Mouse (Mus musculus): Measurements from ENCODE around the gene Anp32e. TPM values are rescaled to one million over a fixed set of nuclear protein-coding genes. Genes with fewer than 3 reads are reported as not detected.
"Not testable (repeated sequence)": the region's sequence is repeated elsewhere in the genome, so short reads cannot be mapped to it uniquely, and the experiment has no call there.

Gene Anp32e
- total RNA-seq, 2 experiments from 2014 or later = 153 to 717 TPM

GRCm38 (mm10) chr3:95902643-95903042 lies 26.4 kb upstream of the Anp32e start:
- no peak for ATAC-seq (replicated peaks; ENCODE audit: low FRiP score, poor library complexity, severe bottlenecking)

- no peak for ATAC-seq (replicated peaks; ENCODE audit: low FRiP score, poor library complexity, severe bottlenecking)
These were observed 25.1 kb upstream of the Anp32e start for GRCm38 (mm10) chr3:95903753-95904502.

GRCm38 (mm10) chr3:95904568-95904967 lies 24.5 kb upstream of the Anp32e start, which contains the start of gene Car14:
Gene Car14 (minus strand): TSS chr3:95904691.
- ATAC-seq (replicated peaks; ENCODE audit: low FRiP score, poor library complexity, severe bottlenecking) = no peak

- ATAC-seq (replicated peaks; ENCODE audit: low FRiP score, poor library complexity, severe bottlenecking) = no peak
These were observed 23.7 kb upstream of the Anp32e start for GRCm38 (mm10) chr3:95905146-95905939.

- ATAC-seq (replicated peaks; ENCODE audit: low FRiP score, poor library complexity, severe bottlenecking) = no peak
These were observed 23.0 kb upstream of the Anp32e start for GRCm38 (mm10) chr3:95905940-95906492.

GRCm38 (mm10) chr3:95906860-95907259 lies 22.2 kb upstream of the Anp32e start:
- no peak for ATAC-seq (replicated peaks; ENCODE audit: low FRiP score, poor library complexity, severe bottlenecking)

- no peak for ATAC-seq (replicated peaks; ENCODE audit: low FRiP score, poor library complexity, severe bottlenecking)
These were observed 21.4 kb upstream of the Anp32e start for GRCm38 (mm10) chr3:95907613-95908012.

- no peak for ATAC-seq (replicated peaks; ENCODE audit: low FRiP score, poor library complexity, severe bottlenecking)
These were observed 14.3 kb upstream of the Anp32e start for GRCm38 (mm10) chr3:95914706-95915105.

GRCm38 (mm10) chr3:95916760-95917159 lies 12.3 kb upstream of the Anp32e start:
- ATAC-seq (replicated peaks; ENCODE audit: low FRiP score, poor library complexity, severe bottlenecking) = no peak

GRCm38 (mm10) chr3:95920532-95920931 lies 8.5 kb upstream of the Anp32e start:
- not testable (repeated sequence) for ATAC-seq (replicated peaks; ENCODE audit: low FRiP score, poor library complexity, severe bottlenecking)

- ATAC-seq (replicated peaks; ENCODE audit: low FRiP score, poor library complexity, severe bottlenecking) = not testable (repeated sequence)
These were observed 5.6 kb upstream of the Anp32e start for GRCm38 (mm10) chr3:95923429-95923828.

GRCm38 (mm10) chr3:95924185-95924584 lies 4.9 kb upstream of the Anp32e start:
- no peak for ATAC-seq (replicated peaks; ENCODE audit: low FRiP score, poor library complexity, severe bottlenecking)

- no peak for ATAC-seq (replicated peaks; ENCODE audit: low FRiP score, poor library complexity, severe bottlenecking)
These were observed 4.0 kb upstream of the Anp32e start for GRCm38 (mm10) chr3:95925087-95925486.

GRCm38 (mm10) chr3:95928261-95928657 lies 787 bp upstream of the Anp32e start:
- no peak; the same call in 1 of the 2 replicates for ATAC-seq (replicated peaks; ENCODE audit: low FRiP score, poor library complexity, severe bottlenecking)

GRCm38 (mm10) chr3:95929581-95930470 lies 780 bp downstream of the Anp32e start:
- peak; percentile 9; the same call in 1 of the 2 replicates for ATAC-seq (replicated peaks; ENCODE audit: low FRiP score, poor library complexity, severe bottlenecking)

GRCm38 (mm10) chr3:95930471-95930789 lies 1.4 kb downstream of the Anp32e start:
- no peak for ATAC-seq (replicated peaks; ENCODE audit: low FRiP score, poor library complexity, severe bottlenecking)

- ATAC-seq (replicated peaks; ENCODE audit: low FRiP score, poor library complexity, severe bottlenecking) = no peak
These were observed 2.4 kb downstream of the Anp32e start for GRCm38 (mm10) chr3:95931471-95931870.

GRCm38 (mm10) chr3:95932157-95932556 lies 3.1 kb downstream of the Anp32e start:
- ATAC-seq (replicated peaks; ENCODE audit: low FRiP score, poor library complexity, severe bottlenecking) = no peak

- no peak for ATAC-seq (replicated peaks; ENCODE audit: low FRiP score, poor library complexity, severe bottlenecking)
These were observed 3.5 kb downstream of the Anp32e start for GRCm38 (mm10) chr3:95932566-95932965.

Measured in erythroid progenitor cell, adult 5-6 weeks (primary cell).